Mouse (Mus musculus): ENCODE data around the gene Cotl1.

DNA sequence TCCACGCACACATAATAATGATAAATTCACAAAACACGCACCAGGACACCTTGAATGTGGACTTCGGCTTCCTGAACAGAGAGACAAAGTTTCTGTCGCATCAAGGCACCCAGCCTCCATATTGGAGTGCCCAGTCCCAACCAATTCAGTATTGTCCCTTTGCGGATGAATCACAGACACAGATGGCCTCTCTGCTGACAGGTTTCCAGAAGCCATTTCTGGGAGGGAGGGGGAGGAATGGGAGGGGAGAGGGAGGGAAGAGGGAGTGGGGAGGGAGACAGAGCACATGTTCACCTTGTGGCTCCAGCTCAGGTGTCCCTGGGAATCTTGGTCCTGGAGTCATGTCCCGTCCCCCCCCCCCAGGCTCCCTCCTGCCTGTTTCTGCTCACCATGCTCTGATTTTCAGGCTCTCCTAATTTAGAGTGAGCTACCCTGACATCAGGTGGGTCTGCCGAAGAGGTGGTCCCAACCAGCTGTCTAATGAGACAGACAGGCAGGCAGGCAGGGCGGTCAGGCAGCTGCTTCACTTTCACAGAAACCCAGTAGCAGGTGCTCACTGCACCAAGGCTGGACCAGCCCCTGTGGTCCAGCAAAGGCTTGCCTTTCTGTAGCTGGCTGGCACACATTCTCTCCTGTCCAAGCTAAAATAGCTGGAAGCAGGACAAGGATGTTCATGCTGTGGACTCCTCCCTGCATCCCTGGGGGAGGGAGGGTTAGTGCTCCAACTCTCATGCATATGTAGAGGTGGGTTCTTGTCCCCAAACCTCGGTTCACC lies 51.5 kb downstream of the Cotl1 start:
- TF ChIP-seq CTCF (IDR thresholded peaks at IDR 0.05; ENCODE audit: extremely low read depth, insufficient read length, insufficient replicate concordance, low read depth, low read length) (no peak), POLR2A (IDR thresholded peaks at IDR 0.05; ENCODE audit: low read depth, low read length) (no peak)

Measured in small intestine, adult 2 months (tissue).